8 mouse cellular contexts compared by ENCODE assay signal in genomic region chr7:99590064-99590463, GRCm38 (mm10). TPM values are rescaled to one million over a fixed set of nuclear protein-coding genes. Genes with fewer than 3 reads are reported as not detected.
A peak's percentile ranks its signal among the peaks of the same experiment; 100 is the strongest.
DNase-seq lines count a peak whose midpoint lies in the region; ATAC-seq and TF ChIP-seq lines count a peak whose summit lies in the region.
"Had no signal": no experiment of that assay in that cellular context is flagged by ENCODE, and none has a peak within 500 bp of the region (broad histone marks: within the 10 kb centered on the region; RNA-seq: fewer than 3 reads in every experiment).

No protein-coding gene starts in this region.

- no peak overlapping the region for H3K27ac ChIP-seq in forebrain, embryonic 14.5 days (ENCODE audit: low read depth, low read length)
- no peak overlapping the region for H3K27ac ChIP-seq in midbrain, embryonic 16.5 days (ENCODE audit: low read length)
- no peak overlapping the region for H3K27ac ChIP-seq in spleen, adult 2 months (ENCODE audit: insufficient read depth, low read length)
- H3K27ac ChIP-seq: limb, embryonic 15.5 days had no signal

- ATAC-seq in forebrain, embryonic 14.5 days: peak; percentile 55; the same call in 1 of the 2 replicates
- ATAC-seq in midbrain, embryonic 16.5 days: peak; percentile 40; the same call in 1 of the 2 replicates

- H3K27me3 ChIP-seq in forebrain, embryonic 14.5 days (replicated peaks; ENCODE audit: control insufficient read depth, insufficient read depth, low read length): no peaks in the 10 kb centered on the region
- H3K27me3 ChIP-seq in midbrain, embryonic 16.5 days (ENCODE audit: control insufficient read depth, insufficient read depth, low read depth, low read length): no peaks in the 10 kb centered on the region
- H3K27me3 ChIP-seq in spleen, adult 2 months (ENCODE audit: control insufficient read depth, insufficient read depth, low read length): no peaks in the 10 kb centered on the region
- H3K27me3 ChIP-seq: limb, embryonic 15.5 days had no signal

- H3K4me1 ChIP-seq in forebrain, embryonic 14.5 days (ENCODE audit: control insufficient read depth, insufficient read depth, low read length): no peaks in the 10 kb centered on the region
- H3K4me1 ChIP-seq in midbrain, embryonic 16.5 days (ENCODE audit: control insufficient read depth, insufficient read depth, low read length): peaks cover 3% of the 10 kb centered on the region; the same call in 1 of the 2 replicates
- no peaks in the 10 kb centered on the region for H3K4me1 ChIP-seq in spleen, adult 2 months (ENCODE audit: control insufficient read depth, insufficient read depth, insufficient read length)
- H3K4me1 ChIP-seq: limb, embryonic 15.5 days had no signal

- no peak overlapping the region for H3K4me2 ChIP-seq in forebrain, embryonic 14.5 days (ENCODE audit: low read length)
- no peak overlapping the region for H3K4me2 ChIP-seq in midbrain, embryonic 16.5 days (ENCODE audit: low read length)
- H3K4me2 ChIP-seq: limb, embryonic 15.5 days had no signal

- no peaks in the 10 kb centered on the region for H3K9me3 ChIP-seq in forebrain, embryonic 14.5 days (replicated peaks; ENCODE audit: control insufficient read depth, low read length)
- no peaks in the 10 kb centered on the region for H3K9me3 ChIP-seq in midbrain, embryonic 16.5 days (replicated peaks; ENCODE audit: control insufficient read depth, low read length, poor library complexity, severe bottlenecking)
- H3K9me3 ChIP-seq: limb, embryonic 15.5 days had no signal

- H3K9ac ChIP-seq in forebrain, embryonic 14.5 days (ENCODE audit: low read length): no peak overlapping the region
- no peak overlapping the region for H3K9ac ChIP-seq in midbrain, embryonic 16.5 days (ENCODE audit: low read depth, low read length)
- H3K9ac ChIP-seq: limb, embryonic 15.5 days had no signal

- H3K4me3 ChIP-seq in forebrain, embryonic 14.5 days (ENCODE audit: low read depth, low read length): no peak overlapping the region
- H3K4me3 ChIP-seq in midbrain, embryonic 16.5 days (ENCODE audit: low read depth, low read length): no peak overlapping the region
- H3K4me3 ChIP-seq in spleen, adult 2 months (ENCODE audit: extremely low read depth, insufficient read depth, insufficient read length): no peak overlapping the region
- H3K4me3 ChIP-seq: limb, embryonic 15.5 days had no signal

- intact Hi-C loops in left cerebral cortex, postnatal 36 days (cut with DNase I): loop anchor here (1.0 kb wide), 1 partner anchor 90 kb away; no protein-coding TSS in a partner anchor

- 4% methylated on average over 3 of the region's 3 CpGs for WGBS in forebrain, embryonic 14.5 days
- 8% methylated on average over 3 of the region's 3 CpGs for WGBS in midbrain, embryonic 16.5 days
- 25% methylated on average over 3 of the region's 3 CpGs for WGBS in spleen, adult 2 months

- TF ChIP-seq POLR2A in spleen, adult 2 months (IDR thresholded peaks at IDR 0.05; ENCODE audit: low read depth, low read length): no peak

- peak; percentile 74; the same call in 1 of the 2 replicates for TF ChIP-seq CTCF in spleen, adult 2 months (IDR thresholded peaks at IDR 0.05; ENCODE audit: extremely low read depth, insufficient read depth, insufficient read length, insufficient replicate concordance)

- peaks cover 38% of the 10 kb centered on the region for H3K36me3 ChIP-seq in forebrain, embryonic 14.5 days (ENCODE audit: control insufficient read depth, insufficient read depth, low read length)
- peaks cover 28% of the 10 kb centered on the region; the same call in 1 of the 2 replicates for H3K36me3 ChIP-seq in midbrain, embryonic 16.5 days (ENCODE audit: control insufficient read depth, insufficient read depth, low read length)
- peaks cover 6% of the 10 kb centered on the region for H3K36me3 ChIP-seq in spleen, adult 2 months (ENCODE audit: control insufficient read depth, insufficient read depth, low read length)

- peak; percentile 80 for DNase-seq in MN1 (ENCODE audit: low spot score)
- peak; percentile 78 for DNase-seq in c-Kit-positive CD71-positive TER-119-negative erythroid progenitor cells, embryonic 14.5 days (ENCODE audit: low read depth)
- DNase-seq in forebrain, embryonic 14.5 days (ENCODE audit: low spot score): peak; percentile 85
- DNase-seq in hindlimb bud, embryonic 11.5 days (ENCODE audit: extremely low spot score, low read depth, low spot score): peak; percentile 39
- DNase-seq in left cerebral cortex, postnatal 36 days (ENCODE audit: low spot score in 2 of 2): peak; percentile 53 to 70
- DNase-seq in spleen, adult 2 months (ENCODE audit: low read depth in 1 of 2, low spot score in 2 of 2): peak; percentile 44 to 64

RNA-seq across cellular contexts. Expression of gene Tpbgl, which starts 36.8 kb away (rescaled TPM):
- polyA plus RNA-seq in forebrain, embryonic 14.5 days (2014; fragmentation: Nextera tagmentation; extraction: Ambion mirVana): 0.32 and 0.33 TPM in 2 replicates
- total RNA-seq in left cerebral cortex, postnatal 36 days (2021): 1 to 10 TPM; 3.2 to 4.2 TPM
- polyA plus RNA-seq in midbrain, embryonic 16.5 days (2015; fragmentation: Nextera tagmentation; extraction: Ambion mirVana): 1.1 and 1.6 TPM in 2 replicates
- 5.5 and 9.1 TPM in 2 replicates for polyA plus RNA-seq in spleen, adult 2 months (2012; rRNA removed)

RNA-seq across cellular contexts. Expression of gene Arrb1, which starts 54.8 kb away (rescaled TPM):
- polyA plus RNA-seq in forebrain, embryonic 14.5 days (2014; fragmentation: Nextera tagmentation; extraction: Ambion mirVana): 6.0 and 6.5 TPM in 2 replicates
- total RNA-seq in left cerebral cortex, postnatal 36 days (2021): 100 to 1,000 TPM; 189 to 196 TPM
- polyA plus RNA-seq in midbrain, embryonic 16.5 days (2015; fragmentation: Nextera tagmentation; extraction: Ambion mirVana): 18.4 and 21.0 TPM in 2 replicates
- polyA plus RNA-seq in spleen, adult 2 months (2012; rRNA removed): 64.6 and 66.0 TPM in 2 replicates
